Mouse (Mus musculus): ENCODE measurements at regions not wholly inside any gene's neighbourhood (a gene's known extent, or its start where the extent isn't known, plus 50 kb on each side); places are given as distances from the start of the nearest gene placed in this dataset.

GRCm38 (mm10) chr10:110647603-110648002 is 97.6 kb upstream of the E2f7 start:
- Histone ChIP-seq H3K27ac (ENCODE audit: insufficient read depth, low read depth, low read length) (no peak overlapping the region), H3K36me3 (ENCODE audit: control insufficient read depth, insufficient read depth, low read length) (no peaks in the 10 kb centered on the region), H3K4me1 (ENCODE audit: control insufficient read depth, insufficient read depth, low read length) (no peaks in the 10 kb centered on the region), H3K4me3 (ENCODE audit: insufficient read depth, low read depth, low read length) (no peak overlapping the region), H3K27me3 (replicated peaks; ENCODE audit: control insufficient read depth, insufficient read depth, low read length) (no peaks in the 10 kb centered on the region)
- no peak for DNase-seq
- 89% methylated on average over 7 of the region's 7 CpGs for WGBS
- TF ChIP-seq POLR2A (IDR thresholded peaks at IDR 0.05; ENCODE audit: low read depth, low read length) (no peak), CTCF (conservative IDR thresholded peaks at IDR 0.05; ENCODE audit: insufficient read depth, insufficient read length, low read depth, low read length) (no peak)

- TF ChIP-seq POLR2A (IDR thresholded peaks at IDR 0.05; ENCODE audit: low read depth, low read length), result no peak
- no peak for TF ChIP-seq CTCF (conservative IDR thresholded peaks at IDR 0.05; ENCODE audit: insufficient read depth, insufficient read length, low read depth, low read length)
- Histone ChIP-seq H3K36me3 (ENCODE audit: control insufficient read depth, insufficient read depth, low read length) (no peaks in the 10 kb centered on the region), H3K27ac (ENCODE audit: insufficient read depth, low read depth, low read length) (no peak overlapping the region), H3K4me3 (ENCODE audit: insufficient read depth, low read depth, low read length) (no peak overlapping the region), H3K27me3 (replicated peaks; ENCODE audit: control insufficient read depth, insufficient read depth, low read length) (no peaks in the 10 kb centered on the region), H3K4me1 (ENCODE audit: control insufficient read depth, insufficient read depth, low read length) (no peaks in the 10 kb centered on the region)
- 69% methylated on average over 6 of the region's 6 CpGs for WGBS
- DNase-seq, result no peak
Measured at GRCm38 (mm10) chr10:110650107-110650506, 95.1 kb upstream of the E2f7 start.

GRCm38 (mm10) chr10:110650851-110651250 is 94.4 kb upstream of the E2f7 start:
- no peaks in the 10 kb centered on the region for H3K27me3 ChIP-seq (replicated peaks; ENCODE audit: control insufficient read depth, insufficient read depth, low read length)
- H3K4me1 ChIP-seq (ENCODE audit: control insufficient read depth, insufficient read depth, low read length), result no peaks in the 10 kb centered on the region
- no peaks in the 10 kb centered on the region for H3K36me3 ChIP-seq (ENCODE audit: control insufficient read depth, insufficient read depth, low read length)
- DNase-seq, result no peak
- no peak overlapping the region for H3K27ac ChIP-seq (ENCODE audit: insufficient read depth, low read depth, low read length)
- TF ChIP-seq CTCF (conservative IDR thresholded peaks at IDR 0.05; ENCODE audit: insufficient read depth, insufficient read length, low read depth, low read length) (no peak), POLR2A (IDR thresholded peaks at IDR 0.05; ENCODE audit: low read depth, low read length) (no peak)
- H3K4me3 ChIP-seq (ENCODE audit: insufficient read depth, low read depth, low read length), result no peak overlapping the region

GRCm38 (mm10) chr10:110654070-110654469 is 91.2 kb upstream of the E2f7 start:
- WGBS, result 76% methylated on average over 6 of the region's 6 CpGs
- H3K4me3 ChIP-seq (ENCODE audit: insufficient read depth, low read depth, low read length), result no peak overlapping the region

GRCm38 (mm10) chr10:110658153-110658695 is 87.0 kb upstream of the E2f7 start:
- TF ChIP-seq CTCF (conservative IDR thresholded peaks at IDR 0.05; ENCODE audit: insufficient read depth, insufficient read length, low read depth, low read length), result no peak
- TF ChIP-seq POLR2A (IDR thresholded peaks at IDR 0.05; ENCODE audit: low read depth, low read length), result no peak
- Histone ChIP-seq H3K36me3 (ENCODE audit: control insufficient read depth, insufficient read depth, low read length) (no peaks in the 10 kb centered on the region), H3K27ac (ENCODE audit: insufficient read depth, low read depth, low read length) (no peak overlapping the region), H3K27me3 (replicated peaks; ENCODE audit: control insufficient read depth, insufficient read depth, low read length) (no peaks in the 10 kb centered on the region), H3K4me3 (ENCODE audit: insufficient read depth, low read depth, low read length) (no peak overlapping the region), H3K4me1 (ENCODE audit: control insufficient read depth, insufficient read depth, low read length) (no peaks in the 10 kb centered on the region)
- no peak for DNase-seq
- WGBS, result 81% methylated on average over 4 of the region's 4 CpGs

More at GRCm38 (mm10) chr10:110654070-110654469, 91.2 kb upstream of the E2f7 start:
- Histone ChIP-seq H3K27ac (ENCODE audit: insufficient read depth, low read depth, low read length) (no peak overlapping the region), H3K36me3 (ENCODE audit: control insufficient read depth, insufficient read depth, low read length) (no peaks in the 10 kb centered on the region), H3K4me1 (ENCODE audit: control insufficient read depth, insufficient read depth, low read length) (no peaks in the 10 kb centered on the region), H3K27me3 (replicated peaks; ENCODE audit: control insufficient read depth, insufficient read depth, low read length) (no peaks in the 10 kb centered on the region)
- no peak for DNase-seq
- TF ChIP-seq POLR2A (IDR thresholded peaks at IDR 0.05; ENCODE audit: low read depth, low read length), result no peak
- no peak for TF ChIP-seq CTCF (conservative IDR thresholded peaks at IDR 0.05; ENCODE audit: insufficient read depth, insufficient read length, low read depth, low read length)

- no peaks in the 10 kb centered on the region for H3K27me3 ChIP-seq (replicated peaks; ENCODE audit: control insufficient read depth, insufficient read depth, low read length)
- 58% methylated on average over 4 of the region's 4 CpGs for WGBS
- DNase-seq, result peak; percentile 45
- TF ChIP-seq CTCF (conservative IDR thresholded peaks at IDR 0.05; ENCODE audit: insufficient read depth, insufficient read length, low read depth, low read length) (no peak), POLR2A (IDR thresholded peaks at IDR 0.05; ENCODE audit: low read depth, low read length) (no peak)
- no peak overlapping the region for H3K27ac ChIP-seq (ENCODE audit: insufficient read depth, low read depth, low read length)
- H3K36me3 ChIP-seq (ENCODE audit: control insufficient read depth, insufficient read depth, low read length), result no peaks in the 10 kb centered on the region
- H3K4me1 ChIP-seq (ENCODE audit: control insufficient read depth, insufficient read depth, low read length), result no peaks in the 10 kb centered on the region
- no peak overlapping the region for H3K4me3 ChIP-seq (ENCODE audit: insufficient read depth, low read depth, low read length)
Measured at GRCm38 (mm10) chr10:110676503-110676902, 68.7 kb upstream of the E2f7 start.

Data from kidney, adult 2 months (tissue).